ENCODE assay signal across 16 mouse cellular contexts in genomic region chr14:97667806-97668205, GRCm38 (mm10).
DNase-seq lines count a peak whose midpoint lies in the region; ATAC-seq and TF ChIP-seq lines count a peak whose summit lies in the region.
"Had no signal": no experiment of that assay in that cellular context is flagged by ENCODE, and none has a peak within 500 bp of the region (broad histone marks: within the 10 kb centered on the region; RNA-seq: fewer than 3 reads in every experiment).

No protein-coding gene starts in this region.

- no peak for DNase-seq in heart, postnatal 0 days (ENCODE audit: low spot score)
- DNase-seq in heart, postnatal 36 days = no peak
- peak; percentile 47 for DNase-seq in lung, embryonic 14.5 days
- no peak for DNase-seq in lung, adult 18-20 months
- peak; percentile 28 for DNase-seq in embryo, embryonic 10.5 days (ENCODE audit: low spot score)
- DNase-seq in lung, postnatal 36 days = peak; percentile 7
- DNase-seq in layer of hippocampus, adult 9-11 months = no peak
- DNase-seq: adrenal gland, postnatal 10 days; gastrocnemius, postnatal 10 days had no signal

- no peaks in the 10 kb centered on the region for H3K27me3 ChIP-seq in heart, postnatal 0 days (ENCODE audit: control insufficient read depth, insufficient read depth, low read length)
- no peaks in the 10 kb centered on the region for H3K27me3 ChIP-seq in lung, embryonic 14.5 days (ENCODE audit: insufficient read depth, low read length)
- H3K27me3 ChIP-seq: embryonic facial prominence, embryonic 13.5 days; forebrain, embryonic 12.5 days; heart, embryonic 12.5 days; hindbrain, embryonic 12.5 days; liver, embryonic 12.5 days; megakaryocyte, embryonic 14.5 days had no signal

- TF ChIP-seq CTCF in heart, postnatal 0 days (IDR thresholded peaks at IDR 0.05; ENCODE audit: low read depth) = peak; percentile 50
- TF ChIP-seq CTCF in lung, embryonic 14.5 days (IDR thresholded peaks at IDR 0.05; ENCODE audit: low read depth) = peak; percentile 46; the same call in 1 of the 2 replicates

- no peak overlapping the region for H3K9ac ChIP-seq in heart, postnatal 0 days (replicated peaks; ENCODE audit: low read depth, low read length)
- H3K9ac ChIP-seq in lung, embryonic 14.5 days = no peak overlapping the region
- H3K9ac ChIP-seq: embryonic facial prominence, embryonic 13.5 days; forebrain, embryonic 12.5 days; heart, embryonic 12.5 days; hindbrain, embryonic 12.5 days; liver, embryonic 12.5 days had no signal

- no peak for TF ChIP-seq EP300 in heart, postnatal 0 days (IDR thresholded peaks at IDR 0.05; ENCODE audit: low read depth)

- ATAC-seq in heart, postnatal 0 days (ENCODE audit: insufficient read depth, low read depth) = no peak
- ATAC-seq in lung, embryonic 14.5 days (ENCODE audit: insufficient read depth) = no peak
- ATAC-seq: liver, embryonic 12.5 days had no signal

- H3K27ac ChIP-seq in heart, postnatal 0 days (ENCODE audit: low read depth) = no peak overlapping the region
- H3K27ac ChIP-seq in lung, embryonic 14.5 days (ENCODE audit: low read depth) = no peak overlapping the region
- H3K27ac ChIP-seq: embryonic facial prominence, embryonic 13.5 days; forebrain, embryonic 12.5 days; hindbrain, embryonic 12.5 days; liver, embryonic 12.5 days had no signal

- 62% methylated on average over 2 of the region's 2 CpGs for WGBS in heart, postnatal 0 days
- WGBS in lung, embryonic 14.5 days = 63% methylated on average over 2 of the region's 2 CpGs

- no peak overlapping the region for H3K4me3 ChIP-seq in heart, postnatal 0 days (ENCODE audit: low read depth, low read length)
- H3K4me3 ChIP-seq in lung, embryonic 14.5 days (ENCODE audit: low read depth, low read length) = no peak overlapping the region
- H3K4me3 ChIP-seq: embryonic facial prominence, embryonic 13.5 days; forebrain, embryonic 12.5 days; heart, embryonic 12.5 days; hindbrain, embryonic 12.5 days; liver, embryonic 12.5 days; megakaryocyte, embryonic 14.5 days; myocyte had no signal

- intact Hi-C loops in heart, postnatal 36 days (cut with DNase I) = loop anchor here (2.0 to 5.0 kb wide), 2 partner anchors 499 to 513 kb away; partner anchors contain the start of gene Dach1

- no peaks in the 10 kb centered on the region for H3K4me1 ChIP-seq in heart, postnatal 0 days (ENCODE audit: control insufficient read depth, insufficient read depth)
- no peaks in the 10 kb centered on the region for H3K4me1 ChIP-seq in lung, embryonic 14.5 days (ENCODE audit: insufficient read depth)
- H3K4me1 ChIP-seq: embryonic facial prominence, embryonic 13.5 days; forebrain, embryonic 12.5 days; heart, embryonic 12.5 days; hindbrain, embryonic 12.5 days; liver, embryonic 12.5 days; megakaryocyte, embryonic 14.5 days had no signal

- H3K4me2 ChIP-seq in heart, postnatal 0 days (ENCODE audit: low read depth, low read length) = no peak overlapping the region
- H3K4me2 ChIP-seq in lung, embryonic 14.5 days = no peak overlapping the region
- H3K4me2 ChIP-seq: embryonic facial prominence, embryonic 13.5 days; forebrain, embryonic 12.5 days; heart, embryonic 12.5 days; hindbrain, embryonic 12.5 days; liver, embryonic 12.5 days had no signal

- H3K9me3 ChIP-seq in heart, postnatal 0 days (replicated peaks; ENCODE audit: control insufficient read depth, low read length) = no peaks in the 10 kb centered on the region
- no peaks in the 10 kb centered on the region for H3K9me3 ChIP-seq in lung, embryonic 14.5 days (ENCODE audit: low read depth, low read length)
- H3K9me3 ChIP-seq: embryonic facial prominence, embryonic 13.5 days; forebrain, embryonic 12.5 days; heart, embryonic 12.5 days; hindbrain, embryonic 12.5 days; liver, embryonic 12.5 days; megakaryocyte, embryonic 14.5 days had no signal

- H3K36me3 ChIP-seq in heart, postnatal 0 days (replicated peaks; ENCODE audit: control insufficient read depth, insufficient read depth, low read length) = no peaks in the 10 kb centered on the region
- no peaks in the 10 kb centered on the region for H3K36me3 ChIP-seq in lung, embryonic 14.5 days (ENCODE audit: insufficient read depth)
- H3K36me3 ChIP-seq: embryonic facial prominence, embryonic 13.5 days; forebrain, embryonic 12.5 days; heart, embryonic 12.5 days; hindbrain, embryonic 12.5 days; liver, embryonic 12.5 days had no signal

Comparison
In these comparisons a context has a peak if more than half of its experiments do, and no peak if none do; other contexts are left out.
1. DNase-seq: peak in lung, embryonic 14.5 days (single experiment), embryo, embryonic 10.5 days (single experiment) and lung, postnatal 36 days (single experiment); none in heart, postnatal 0 days (single experiment), heart, postnatal 36 days (0 of 2), lung, adult 18-20 months (0 of 2) and layer of hippocampus, adult 9-11 months (single experiment).